Mouse (Mus musculus) neutrophil, adult 83 days (primary cell): ENCODE data around the gene Ndufb5. TPM values are rescaled to one million over a fixed set of nuclear protein-coding genes. Genes with fewer than 3 reads are reported as not detected.

Source experiments
- total RNA-seq, 2 experiments: library from RNA; stranded (reverse); gene quantifications; one replicate each; pipeline ENCODE4 v1.2.4; 2023

The Ndufb5 gene
- 10 to 100 TPM; 57.9 to 65.2 TPM for total RNA-seq

GRCm38 (mm10) chr3:32736244-32737171 is at the start of gene Ndufb5:
TSS of gene Ndufb5 (plus strand) at chr3:32736990.

GRCm38 (mm10) chr3:32705647-32706348 is 31.0 kb upstream of the Ndufb5 start, which contains the start of gene Actl6a:
TSS of gene Actl6a (plus strand) at chr3:32706298.

GRCm38 (mm10) chr3:32737172-32737655 is 424 bp downstream of the Ndufb5 start, which contains the start of gene Mrpl47:
TSS of gene Mrpl47 (minus strand) at chr3:32737605.

Other genes with a start within 250 kb of the Ndufb5 start
- not detected for gene Kcnmb3, start 244.8 kb upstream of the Ndufb5 start, total RNA-seq
- gene Zfp639, start 226.7 kb upstream of the Ndufb5 start, total RNA-seq = 10 to 100 TPM; 13.5 to 19.1 TPM
- gene Mfn1, start 207.5 kb upstream of the Ndufb5 start, total RNA-seq = 10 to 100 TPM; 19.0 to 22.3 TPM
- gene Gnb4, start 120.4 kb upstream of the Ndufb5 start, total RNA-seq = 10 to 100 TPM; 11.3 to 13.6 TPM
- gene Actl6a, start 30.7 kb upstream of the Ndufb5 start, total RNA-seq = 10 to 100 TPM; 33.9 to 34.3 TPM
- gene Mrpl47, start 615 bp downstream of the Ndufb5 start, total RNA-seq = 1 to 10 TPM; 4.1 to 5.5 TPM
- gene Usp13, start 80.6 kb downstream of the Ndufb5 start, total RNA-seq = not detected